Mouse (Mus musculus): ENCODE measurements at regions not wholly inside any gene's neighbourhood (a gene's known extent, or its start where the extent isn't known, plus 50 kb on each side); places are given as distances from the start of the nearest gene placed in this dataset.
A peak's percentile ranks its signal among the peaks of the same experiment; 100 is the strongest.

DNA sequence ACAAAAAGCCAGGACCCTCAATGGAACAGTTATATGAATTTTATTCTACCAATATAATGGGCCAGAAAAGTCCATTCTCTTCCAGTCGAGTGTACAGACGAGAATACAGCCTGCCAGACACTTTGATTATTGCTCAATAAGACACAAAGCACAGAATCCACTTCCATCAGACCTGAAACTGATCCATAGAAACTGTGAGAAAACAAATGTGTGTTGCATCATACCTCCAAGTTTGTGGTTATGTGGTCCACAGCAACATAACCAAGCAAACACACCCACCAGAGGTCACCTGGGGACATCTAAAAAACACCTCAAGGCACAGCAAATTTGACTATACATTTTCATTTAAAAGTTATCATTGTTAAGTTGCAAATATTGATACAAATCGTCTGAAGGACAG is 183.2 kb downstream of the 4933412E24Rik start:
- DNase-seq, result no peak

DNA sequence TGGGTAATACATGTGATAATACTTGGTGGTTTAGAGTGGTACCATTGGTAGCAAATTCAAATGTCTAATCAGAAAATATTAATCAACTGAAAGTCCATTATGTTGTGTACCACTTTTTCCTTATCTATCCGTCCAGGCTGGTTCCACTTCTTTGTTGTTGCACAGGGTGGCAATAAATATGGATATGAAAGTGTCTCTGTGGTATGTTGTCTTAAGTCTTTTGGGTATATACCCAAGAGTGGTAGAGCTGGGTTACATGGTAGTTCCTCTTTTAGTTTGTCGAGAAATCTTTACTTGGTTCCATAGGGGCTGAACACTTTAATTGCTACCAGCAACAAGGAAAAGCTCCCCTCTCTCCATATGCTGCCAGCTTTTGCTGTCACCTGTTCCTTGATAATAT is 184.9 kb downstream of the 4933412E24Rik start:
- no peak for DNase-seq

DNA sequence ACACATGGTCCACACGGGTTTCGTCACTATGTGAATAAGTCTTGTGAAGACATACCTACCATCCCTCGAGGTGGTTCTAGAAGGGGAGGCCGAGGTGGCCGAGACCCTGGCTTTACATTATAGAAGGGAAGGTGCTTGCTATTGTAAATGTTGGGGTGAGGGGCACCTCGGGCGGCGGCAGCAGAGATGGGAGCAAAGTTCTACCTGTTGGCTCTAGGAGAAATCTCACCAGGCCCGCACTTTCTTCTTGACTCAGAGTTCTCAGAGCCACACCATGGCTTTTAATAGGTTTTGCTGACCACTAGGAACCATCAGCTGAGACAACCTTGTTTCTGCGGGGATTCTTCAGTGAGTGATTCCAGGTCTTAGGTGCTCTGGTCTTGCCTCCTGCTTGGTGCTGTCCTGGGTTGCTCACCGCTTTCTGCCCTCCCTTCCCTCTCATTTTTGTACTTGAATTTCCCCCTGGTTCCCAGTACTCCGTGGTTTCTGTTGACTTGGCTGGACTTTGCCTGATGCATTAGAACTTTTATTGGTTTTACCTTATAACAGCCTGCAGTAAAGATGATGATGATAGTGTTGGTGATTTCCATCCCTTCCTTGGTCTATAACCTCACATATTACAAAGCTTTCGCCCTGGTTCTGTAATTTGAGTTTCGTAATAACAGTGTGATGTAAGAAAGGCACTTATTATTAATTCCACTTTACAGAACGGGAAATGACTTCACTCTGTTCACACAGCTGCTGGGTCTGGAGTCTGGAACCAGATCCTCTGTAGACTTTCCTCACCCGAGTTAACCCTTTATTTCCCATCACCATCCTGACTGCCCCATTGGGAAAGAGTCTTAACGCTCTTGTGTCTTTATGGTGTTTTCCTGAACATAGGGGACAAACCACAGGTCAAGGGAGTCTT is 185.6 kb downstream of the 4933412E24Rik start:
- no peak for DNase-seq

DNA sequence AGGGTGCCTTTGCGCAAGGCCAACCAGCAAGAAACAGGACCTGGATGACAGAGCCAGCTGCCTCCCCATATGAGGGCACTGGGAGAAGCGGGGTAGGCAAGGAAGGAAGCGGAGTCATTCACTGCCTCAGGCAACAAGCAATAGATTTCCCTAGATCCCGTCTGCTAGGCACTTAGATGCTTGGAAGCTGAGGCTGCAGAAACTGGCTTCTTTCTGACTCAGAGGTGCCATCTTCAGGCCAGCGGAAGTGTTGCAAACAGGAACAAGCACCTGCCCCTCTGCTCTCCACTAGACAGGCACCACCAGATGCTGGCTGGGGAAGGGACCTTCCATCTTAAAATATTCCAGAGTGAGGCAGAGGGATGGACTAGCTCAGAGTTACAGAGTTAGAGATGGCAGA is 188.0 kb downstream of the 4933412E24Rik start:
- peak; percentile 84 for DNase-seq

DNA sequence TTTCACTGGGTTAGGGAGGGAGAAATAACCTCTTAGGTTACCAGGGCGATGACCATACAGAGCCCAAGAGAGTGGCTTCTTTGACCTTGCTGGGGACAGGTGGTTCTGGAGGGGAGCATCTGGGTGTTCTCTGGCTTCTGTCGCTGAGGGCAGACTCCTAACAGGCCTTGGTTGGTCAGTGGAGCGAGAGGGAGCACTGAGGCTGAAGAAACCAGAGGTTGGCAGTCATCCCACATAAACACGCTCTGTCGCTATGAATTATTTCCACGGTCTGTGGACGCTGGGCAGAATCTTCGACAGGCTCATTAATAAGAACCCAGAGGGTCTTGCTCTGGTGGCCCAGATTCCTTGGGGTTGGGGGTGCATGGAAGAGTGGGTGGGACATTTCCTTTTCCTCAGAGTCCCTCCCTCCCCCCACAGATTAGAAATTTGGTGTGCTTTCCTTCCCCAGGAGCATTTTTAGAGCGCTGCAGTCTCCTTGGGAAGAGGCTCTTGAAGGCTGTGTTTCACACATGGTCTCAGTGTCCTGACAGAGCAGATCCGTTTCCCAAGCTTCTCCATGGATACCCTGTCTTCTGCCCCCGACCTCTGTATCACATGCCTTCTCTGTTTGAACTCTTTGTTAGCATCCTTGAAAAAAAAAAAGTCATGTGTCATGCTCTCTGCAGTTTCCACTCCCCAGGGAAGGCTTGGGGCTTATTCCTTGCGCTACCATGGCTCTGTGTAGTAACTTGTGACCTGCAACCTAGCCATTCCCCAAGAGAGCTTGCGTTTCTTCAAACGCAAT is 190.1 kb downstream of the 4933412E24Rik start:
- DNase-seq, result peak; percentile 23

DNA sequence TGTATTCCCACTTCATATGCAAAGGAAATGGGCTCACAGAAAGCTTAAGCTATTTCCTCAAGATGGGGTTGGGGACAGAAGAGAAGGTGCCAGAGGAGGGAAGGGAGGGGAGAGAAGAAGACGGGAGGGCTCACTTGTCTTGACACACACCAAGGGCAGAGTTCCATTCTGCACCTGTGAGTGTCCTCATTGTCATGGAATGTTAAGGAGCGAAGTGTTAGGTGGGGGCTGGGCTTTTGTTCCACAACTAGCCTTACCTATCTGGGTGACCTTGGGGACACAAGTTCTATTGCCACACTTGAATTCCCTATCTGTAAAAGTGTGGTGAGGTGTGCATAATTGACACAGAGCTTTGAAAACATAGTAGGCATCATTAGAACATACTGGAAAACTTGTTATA is 192.5 kb downstream of the 4933412E24Rik start:
- DNase-seq, result no peak

DNA sequence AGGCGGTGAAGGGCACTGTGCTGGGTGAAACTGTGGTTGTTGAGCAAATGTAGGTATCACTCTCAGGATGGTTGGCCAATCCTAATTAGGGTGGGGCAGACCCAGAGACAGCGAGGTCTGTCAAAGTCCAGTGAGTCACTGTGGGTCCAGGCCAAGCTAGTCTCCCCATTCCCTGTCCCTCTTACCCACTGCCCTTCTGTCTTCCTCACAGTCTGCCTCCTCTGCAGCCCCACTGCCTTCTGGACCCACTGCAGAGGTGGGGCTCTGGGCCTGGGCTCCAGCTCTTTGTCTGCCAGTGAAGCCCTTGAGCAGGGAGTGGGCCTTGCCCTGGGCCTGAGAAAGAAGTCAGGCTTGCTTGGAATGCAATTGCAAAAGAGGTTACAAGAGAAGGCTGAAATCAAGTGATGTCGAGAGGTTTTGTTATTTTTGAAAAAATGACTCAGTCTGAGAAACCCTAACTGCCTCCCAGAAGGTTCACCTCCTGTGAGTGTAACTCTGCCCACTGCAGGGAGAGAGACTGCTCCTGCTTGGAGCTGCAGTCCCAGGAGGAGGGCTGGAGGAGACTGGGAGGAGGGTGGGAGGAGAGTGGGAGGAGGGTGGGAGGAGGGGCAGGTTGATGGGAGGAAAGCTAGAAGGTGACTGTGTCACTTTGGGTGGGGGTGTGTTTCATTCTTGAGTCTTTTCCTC is 193.3 kb downstream of the 4933412E24Rik start:
- DNase-seq, result no peak

DNA sequence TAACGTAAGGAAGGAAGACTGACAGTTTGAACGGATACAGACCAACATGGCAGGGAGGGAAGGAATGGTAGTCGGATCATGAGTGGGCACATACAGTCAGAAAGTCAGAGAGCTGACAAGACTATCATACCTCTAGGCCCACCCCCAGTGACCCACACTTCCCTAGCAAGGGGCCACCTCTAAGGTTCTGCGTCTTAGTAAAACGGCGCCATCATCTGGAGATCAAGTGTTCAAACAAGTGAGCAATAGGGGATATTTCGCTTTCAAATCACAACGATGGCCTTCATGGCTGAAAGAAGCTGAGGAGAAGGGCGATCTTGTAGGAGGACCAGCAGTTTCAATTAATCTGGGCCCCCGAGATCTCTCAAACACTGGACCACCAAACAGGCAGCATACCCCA is 196.1 kb downstream of the 4933412E24Rik start:
- DNase-seq, result no peak

DNA sequence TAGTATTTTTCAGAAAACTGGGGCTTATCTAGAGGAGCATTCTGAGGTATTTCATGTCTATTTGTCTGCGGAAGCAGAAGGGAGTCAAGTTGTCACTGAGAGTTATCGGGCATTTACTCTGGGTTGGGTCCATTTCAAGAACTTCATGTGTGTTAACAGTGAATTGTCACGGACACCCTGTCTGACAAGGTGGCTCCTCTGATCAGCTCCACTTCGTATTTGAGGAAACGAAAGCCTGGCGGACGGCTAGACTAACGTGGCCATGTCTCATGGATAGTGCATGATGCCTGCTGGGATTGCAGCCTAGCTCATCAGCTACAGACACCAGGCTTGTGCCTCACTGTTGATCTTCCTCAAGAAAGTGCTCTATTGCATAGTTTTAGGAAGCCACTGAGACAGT is 200.4 kb downstream of the 4933412E24Rik start:
- no peak for DNase-seq

DNA sequence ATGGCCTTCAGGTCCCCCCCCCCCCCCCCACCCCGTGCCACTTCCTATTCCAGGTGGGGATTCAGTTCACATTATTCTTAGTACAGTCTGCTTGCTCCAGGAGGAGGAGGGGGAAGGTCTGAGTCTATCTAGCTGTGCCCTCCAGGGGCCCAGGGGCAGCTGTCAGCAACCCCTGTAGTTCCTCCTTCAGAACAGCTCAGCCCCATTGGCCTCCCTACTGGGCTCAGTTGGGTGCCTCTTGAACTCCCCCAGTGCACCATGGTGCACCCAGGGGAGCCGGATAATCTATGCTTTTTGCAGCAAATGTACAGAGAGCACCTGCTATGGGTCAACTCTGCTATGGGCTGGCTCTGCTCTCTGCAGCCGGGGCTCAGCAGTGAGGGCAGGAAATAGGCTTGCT is 204.8 kb downstream of the 4933412E24Rik start:
- DNase-seq, result no peak

DNA sequence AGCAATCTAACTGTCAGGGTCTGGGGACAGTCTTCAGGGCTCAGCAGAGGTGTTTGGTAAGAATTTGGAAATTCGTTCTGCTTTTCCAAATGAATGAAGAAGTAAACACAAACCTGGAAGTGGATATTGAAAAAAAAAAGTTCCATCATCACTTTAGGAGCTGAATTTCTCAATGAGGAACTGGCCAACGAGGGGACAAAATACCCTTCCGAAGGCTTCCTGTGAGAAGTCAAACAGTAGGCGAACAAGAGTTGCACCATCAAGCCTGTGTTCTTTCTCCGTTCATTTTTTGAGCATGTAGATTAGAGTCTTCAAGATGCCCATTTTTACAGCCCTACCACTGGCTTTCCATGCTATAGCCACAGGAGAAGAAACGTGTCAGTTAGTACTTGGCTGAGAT is 207.1 kb downstream of the 4933412E24Rik start:
- no peak for DNase-seq

DNA sequence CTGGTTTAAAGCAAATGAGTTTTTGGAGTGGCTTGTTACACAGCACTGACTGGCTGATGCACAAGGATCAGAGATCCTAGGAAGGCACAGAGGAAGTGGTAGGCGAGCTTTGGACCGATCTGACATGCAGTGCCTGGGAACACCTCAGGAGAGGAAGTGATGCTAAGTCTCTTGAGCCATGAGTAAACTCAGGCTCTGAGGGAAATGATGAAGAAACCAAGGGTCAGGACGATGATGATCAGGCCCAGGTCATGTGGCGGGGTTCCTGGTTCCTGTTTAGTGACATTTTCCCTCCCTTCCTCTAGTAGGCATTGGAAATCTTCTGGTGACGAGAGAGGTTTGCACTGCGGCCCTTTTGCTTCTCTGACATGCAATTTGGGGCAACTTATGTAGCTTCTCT is 208.7 kb downstream of the 4933412E24Rik start:
- DNase-seq, result no peak

DNA sequence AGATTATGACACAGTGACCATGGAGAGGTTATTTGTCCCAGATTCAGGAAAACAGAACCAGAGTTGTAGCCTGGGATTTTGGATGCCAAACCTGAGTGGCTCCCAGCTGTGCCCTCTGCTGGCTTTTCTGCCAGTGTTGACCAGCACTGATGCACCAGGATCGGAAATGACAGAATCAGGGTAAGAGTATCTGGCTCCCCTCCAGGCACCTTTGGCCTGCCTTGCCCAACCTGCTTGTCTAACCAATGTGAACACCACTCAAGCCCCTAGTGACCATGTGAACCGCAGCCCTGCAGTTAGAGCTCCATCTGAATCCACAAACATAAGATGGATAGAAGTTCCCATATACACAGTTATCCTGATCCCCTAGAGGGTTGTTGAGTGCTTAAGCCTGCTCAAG is 210.6 kb downstream of the 4933412E24Rik start:
- no peak for DNase-seq

DNA sequence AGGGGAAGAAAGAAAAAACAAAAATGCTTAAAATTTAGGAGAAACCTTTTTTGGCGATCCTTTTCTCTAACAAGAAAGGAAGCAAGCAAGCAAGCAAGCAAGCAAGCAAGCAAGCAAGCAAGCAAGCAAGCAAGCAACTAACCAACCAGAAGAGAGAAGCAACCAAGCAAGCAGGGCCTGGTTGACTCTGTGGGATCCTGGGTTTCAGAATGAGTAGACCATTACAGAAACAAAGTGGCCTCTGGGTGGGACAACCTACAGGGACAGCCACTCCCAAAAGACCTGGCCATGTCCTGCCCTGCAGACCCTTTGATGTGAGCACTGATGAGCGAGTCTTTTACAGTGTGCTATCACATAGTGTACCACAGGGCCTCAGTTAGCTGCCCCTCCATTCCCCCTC is 211.6 kb downstream of the 4933412E24Rik start:
- DNase-seq, result no peak

DNA sequence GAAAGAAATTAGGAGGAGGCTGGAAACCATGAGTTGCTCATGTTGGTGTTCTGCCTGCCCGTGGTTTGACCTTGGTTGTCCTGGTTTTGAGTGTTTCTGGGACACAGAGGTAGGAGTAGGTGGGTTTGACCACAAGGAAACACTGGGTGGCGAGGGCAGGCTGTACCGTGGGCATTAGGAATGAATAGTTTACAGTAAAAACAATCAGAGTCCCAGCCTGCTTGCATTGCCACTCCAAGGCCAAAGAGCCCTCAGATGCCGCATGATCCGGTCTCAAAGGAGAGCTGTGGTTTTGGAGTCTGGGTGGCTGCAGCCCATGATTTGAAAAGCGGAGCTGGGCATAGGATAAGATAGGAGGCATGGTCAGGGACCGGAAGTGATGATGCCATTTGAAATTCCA is 212.0 kb downstream of the 4933412E24Rik start:
- DNase-seq, result no peak

DNA sequence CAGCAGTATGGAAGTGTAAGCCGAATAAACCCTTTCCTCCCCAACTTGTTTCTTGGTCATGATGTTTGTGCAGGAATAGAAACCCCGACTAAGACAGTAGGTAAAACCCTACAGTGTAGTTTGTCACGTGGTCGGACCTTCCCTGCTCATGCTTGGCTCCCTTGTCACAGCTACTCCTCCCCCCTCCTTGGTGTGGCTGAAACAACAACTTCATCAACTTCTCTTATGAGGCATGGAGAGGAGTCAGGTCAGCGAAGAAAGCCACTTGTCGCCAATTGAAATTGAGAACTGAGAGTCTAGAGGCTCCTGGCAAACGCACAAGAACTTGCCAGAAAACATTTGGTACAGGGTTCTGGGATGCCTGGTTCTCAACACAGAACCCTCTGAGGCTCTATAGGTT is 214.1 kb downstream of the 4933412E24Rik start:
- DNase-seq, result no peak

DNA sequence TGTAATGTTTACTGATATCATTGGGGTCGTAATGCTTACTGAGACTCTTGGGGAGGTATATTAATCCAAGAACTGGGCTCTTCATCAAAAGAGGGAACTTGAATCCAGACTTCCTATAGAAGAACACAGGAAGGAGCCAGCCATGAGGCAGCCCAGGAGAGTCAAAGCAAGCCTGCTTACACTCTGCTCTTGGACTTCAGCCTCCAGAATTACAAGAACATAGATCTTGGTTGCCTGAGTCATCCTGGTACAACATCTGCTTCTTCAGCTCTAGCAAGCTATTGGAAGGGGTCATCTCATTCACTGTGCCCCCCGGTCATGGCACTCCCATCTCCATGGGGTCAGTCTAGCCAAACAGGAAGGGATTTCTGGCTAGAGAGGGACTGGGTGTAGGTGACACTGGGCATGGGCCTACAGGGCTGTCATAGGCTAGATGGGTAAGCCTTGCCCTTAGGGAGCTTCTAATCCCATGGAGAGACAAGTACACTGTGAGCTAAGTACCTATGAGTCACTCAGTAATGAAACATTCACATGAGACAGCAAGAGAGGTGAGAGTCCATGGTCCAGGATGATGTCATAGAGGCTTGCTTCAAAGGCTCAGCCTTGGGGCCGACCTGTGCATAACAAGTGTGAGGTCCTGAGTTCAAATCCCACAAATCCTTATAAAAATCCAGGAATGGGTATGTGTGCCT is 217.1 kb downstream of the 4933412E24Rik start:
- DNase-seq, result no peak

DNA sequence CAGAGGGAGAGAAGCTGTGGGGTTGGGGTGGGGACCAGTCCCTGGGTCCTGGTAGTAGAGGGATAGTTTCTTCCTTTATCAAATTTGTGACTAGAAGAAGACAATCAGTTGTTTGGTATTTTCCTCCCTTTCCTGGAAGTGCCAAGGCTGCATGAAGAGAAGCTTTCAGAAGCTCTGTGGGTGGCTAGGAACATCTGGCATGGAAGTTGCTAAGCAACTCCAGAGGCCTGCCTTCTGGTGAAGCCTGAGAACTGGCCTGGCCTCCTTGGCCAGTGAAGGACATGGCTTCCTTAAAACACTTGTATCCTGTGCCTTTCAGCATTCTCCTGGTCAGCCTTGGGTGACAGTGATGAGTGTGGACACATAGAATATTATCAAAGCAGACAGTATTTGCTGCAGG is 217.9 kb downstream of the 4933412E24Rik start:
- peak; percentile 12 for DNase-seq

DNA sequence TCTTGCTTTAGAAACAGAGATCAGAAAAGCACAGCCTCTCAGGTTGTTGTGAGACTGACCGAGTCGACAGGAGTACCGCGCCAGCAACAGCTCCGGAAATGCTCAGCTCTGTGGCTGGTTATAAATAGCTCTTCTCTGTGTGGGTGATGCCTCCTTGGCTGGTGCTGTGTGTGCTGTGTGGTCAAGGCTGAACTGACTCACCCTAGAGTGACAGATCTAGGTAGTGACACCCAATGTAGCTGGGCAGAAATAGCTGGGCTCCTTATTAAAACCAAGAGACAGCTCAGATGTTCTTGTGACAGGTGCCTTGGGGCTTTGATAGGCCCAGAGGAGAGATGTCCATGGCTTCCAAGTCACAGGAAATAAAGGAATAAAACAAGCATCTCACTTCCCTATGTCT is 220.7 kb downstream of the 4933412E24Rik start:
- no peak for DNase-seq

DNA sequence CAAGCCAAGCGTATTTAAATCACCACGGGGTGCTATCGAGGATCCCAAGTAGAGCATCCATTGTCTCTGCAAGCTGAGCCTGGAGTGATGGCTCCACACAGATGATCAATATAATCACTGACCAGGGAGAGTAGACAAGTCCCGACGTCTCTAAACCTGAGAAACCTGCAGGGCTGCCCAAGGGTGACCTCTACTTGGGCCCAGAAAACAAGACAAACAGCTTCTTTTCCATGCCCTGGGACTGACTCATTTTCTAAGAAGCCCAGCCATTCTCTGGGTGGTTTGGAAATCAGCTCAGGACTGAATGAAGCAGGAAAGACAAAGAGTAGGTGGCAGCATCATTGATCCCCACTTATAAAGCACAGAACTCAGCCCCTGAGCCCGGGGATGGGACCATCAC is 221.5 kb downstream of the 4933412E24Rik start:
- no peak for DNase-seq

DNA sequence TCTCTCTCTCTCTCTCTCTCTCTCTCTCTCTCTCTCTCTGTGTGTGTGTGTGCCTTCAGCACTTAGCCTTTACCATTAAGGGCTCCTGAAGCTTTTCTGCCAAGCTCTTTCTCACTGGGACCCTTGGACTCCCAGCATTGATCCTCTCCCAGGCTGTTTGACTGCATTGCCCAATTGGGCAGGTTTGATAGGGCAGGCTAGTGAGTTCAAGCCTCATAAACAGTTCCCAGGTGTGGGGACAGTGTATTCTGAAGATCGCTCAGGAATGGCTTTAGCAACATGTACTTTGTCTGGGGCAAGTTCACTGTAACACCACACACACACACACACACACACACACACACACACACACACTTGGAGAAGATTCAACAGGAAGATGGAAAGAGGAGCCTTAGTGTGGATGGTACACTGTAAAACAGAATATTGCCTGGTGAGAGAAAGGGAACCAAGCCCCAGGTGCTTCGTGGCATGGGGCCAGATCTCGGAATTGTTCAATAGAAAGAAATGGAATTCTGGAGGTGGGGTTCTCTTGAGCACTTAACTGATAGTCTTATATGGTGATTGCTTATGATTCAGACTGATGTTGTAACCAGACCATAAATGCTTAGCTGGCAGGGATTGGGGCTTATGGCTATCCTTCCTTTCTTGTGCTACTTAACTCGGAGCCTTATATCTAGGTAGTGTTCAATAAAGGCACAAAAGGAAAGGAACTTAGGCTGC is 229.5 kb downstream of the 4933412E24Rik start:
- DNase-seq, result no peak

DNA sequence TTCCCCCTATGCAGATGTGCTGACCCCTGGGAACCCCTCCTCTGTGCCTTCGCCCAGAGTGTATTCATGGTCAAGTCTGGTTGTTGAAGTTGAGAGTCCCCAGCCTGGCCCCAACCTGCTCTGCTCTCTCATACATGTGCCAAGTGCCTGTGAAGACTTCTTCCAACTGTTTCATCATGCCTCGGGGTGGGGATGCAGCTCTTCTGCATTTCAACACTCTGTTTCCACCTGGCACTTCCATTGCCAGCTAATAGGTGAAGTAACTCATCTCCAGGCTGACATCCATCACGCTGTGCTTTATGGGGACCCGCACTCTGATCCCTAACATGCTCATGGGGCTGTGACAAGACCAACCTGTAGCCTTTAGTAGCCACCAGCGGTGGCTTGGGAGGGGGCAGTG is 230.4 kb downstream of the 4933412E24Rik start:
- no peak for DNase-seq

Measured in embryo, embryonic 11 days (tissue).